Mouse (Mus musculus) liver, postnatal 0 days (tissue): Measurements from ENCODE around the gene Rims3.

Source experiments
- CTCF ChIP-seq: sonication (generic); IDR thresholded peaks from 2 replicates; pipeline ENCODE4 v1.5.1; 2016; ENCODE audit warnings: antibody characterized with exemption, low read depth
- EP300 ChIP-seq: IDR thresholded peaks from 2 replicates; pipeline ENCODE4 v1.6.1; 2016; ENCODE audit warnings: antibody characterized with exemption, low read depth, mild to moderate bottlenecking

- no peak for TF ChIP-seq CTCF
- TF ChIP-seq EP300: no peak
Observed at GRCm38 (mm10) chr4:120935006-120935405, 80.4 kb downstream of the Rims3 start.
